Mouse (Mus musculus) kidney, postnatal 14 days (tissue): Measurements from ENCODE around the gene 2010111I01Rik.

Experiments
- DNase-seq: peaks from one replicate; pipeline ENCODE4 v3.0.0; 2022; ENCODE audit warnings: mixed read lengths

Gene 2010111I01Rik

GRCm38 (mm10) chr13:63373460-63374166, 408.9 kb downstream of the 2010111I01Rik start:
- no peak for DNase-seq
